Mouse (Mus musculus) ES-Bruce4 (cell line): ENCODE measurements around the gene Plekhn1.

Source experiments
- CTCF ChIP-seq: IDR thresholded peaks from one replicate; pipeline ENCODE4 v1.8.1; 2011; ENCODE audit warnings: low read depth, low read length
- POLR2A ChIP-seq: IDR thresholded peaks from one replicate; pipeline ENCODE4 v1.8.1; 2011; ENCODE audit warnings: low read length; ENCODE audit not compliant: insufficient read depth

- no peak for TF ChIP-seq POLR2A
- no peak for TF ChIP-seq CTCF
Measured at GRCm38 (mm10) chr4:156185950-156186850, 48.5 kb downstream of the Plekhn1 start.
